In genomic region chr9:95191442-95191841, GRCm38 (mm10) we compare ENCODE assay signal across 23 mouse cellular contexts.
"Had no signal": no experiment of that assay in that cellular context is flagged by ENCODE, and none has a peak within 500 bp of the region (broad histone marks: within the 10 kb centered on the region; RNA-seq: fewer than 3 reads in every experiment).

No protein-coding gene starts in this region.

- H3K9me3 ChIP-seq: hindbrain, embryonic 10.5 days; hindbrain, embryonic 12.5 days; limb, embryonic 10.5 days; limb, embryonic 12.5 days had no signal

- H3K27ac ChIP-seq: gastrocnemius, adult 2 months; hindbrain, embryonic 10.5 days; hindbrain, embryonic 12.5 days; hindbrain, embryonic 14.5 days; layer of hippocampus, adult 2 months; left cerebral cortex, adult 2 months; limb, embryonic 10.5 days; limb, embryonic 12.5 days had no signal

- ATAC-seq: hindbrain, embryonic 16.5 days; inflammation-experienced regulatory T-cells, adult 6 months; intestine, postnatal 0 days had no signal

- DNase-seq: gastrocnemius, adult 2 months; gastrocnemius, postnatal 10 days; gastrocnemius, postnatal 25 days; heart, adult 2 months; heart, postnatal 10 days; heart, postnatal 4 days; kidney, adult 18-20 months; kidney, adult 8-10 months; kidney, postnatal 10 days; kidney, postnatal 25 days; kidney, postnatal 4 days; liver had no signal

- H3K4me3 ChIP-seq: gastrocnemius, adult 2 months; heart, adult 2 months; hindbrain, embryonic 10.5 days; hindbrain, embryonic 12.5 days; layer of hippocampus, adult 2 months; left cerebral cortex, adult 2 months; limb, embryonic 10.5 days; limb, embryonic 12.5 days had no signal

- H3K9ac ChIP-seq: hindbrain, embryonic 12.5 days; hindbrain, embryonic 14.5 days; limb, embryonic 12.5 days had no signal

- H3K4me2 ChIP-seq: heart, embryonic 11.5 days; hindbrain, embryonic 12.5 days; hindbrain, embryonic 14.5 days; limb, embryonic 12.5 days had no signal

- H3K36me3 ChIP-seq: hindbrain, embryonic 10.5 days; hindbrain, embryonic 12.5 days; limb, embryonic 10.5 days; limb, embryonic 12.5 days had no signal

- H3K27me3 ChIP-seq: hindbrain, embryonic 12.5 days; limb, embryonic 12.5 days had no signal

- H3K4me1 ChIP-seq: hindbrain, embryonic 12.5 days had no signal
